Mouse (Mus musculus) small intestine, adult 2 months (tissue): Measurements from ENCODE around the gene Pi4k2b. TPM values are rescaled to one million over a fixed set of nuclear protein-coding genes. Genes with fewer than 3 reads are reported as not detected.

Experiments
- H3K27ac ChIP-seq: fragments of 200-500 bp; 2 replicates; pipeline ENCODE4 v1.5.1; 2012; ENCODE audit warnings: low read depth, low read length, control low read depth, inconsistent platforms; ENCODE audit not compliant: insufficient read depth
- H3K27me3 ChIP-seq: fragments of 200-500 bp; 2 replicates; pipeline ENCODE4 v1.6.1; 2012; ENCODE audit warnings: mild to moderate bottlenecking, moderate library complexity, low read length, inconsistent platforms; ENCODE audit not compliant: control insufficient read depth, insufficient read depth
- H3K36me3 ChIP-seq: fragments of 200-500 bp; 2 replicates; pipeline ENCODE4 v1.6.1; 2012; ENCODE audit warnings: mild to moderate bottlenecking, low read length, control low read depth, inconsistent platforms; ENCODE audit not compliant: control insufficient read depth, insufficient read depth
- H3K4me1 ChIP-seq: fragments of 200-500 bp; 2 replicates; pipeline ENCODE4 v1.6.1; 2012; ENCODE audit warnings: low read length, inconsistent platforms, mixed read lengths; ENCODE audit not compliant: control insufficient read depth, insufficient read depth, insufficient read length
- H3K4me3 ChIP-seq: fragments of 200-500 bp; 2 replicates; pipeline ENCODE4 v1.5.1; 2012; ENCODE audit warnings: low read depth, mild to moderate bottlenecking, control low read depth, inconsistent platforms, low read length, moderate library complexity
- CTCF ChIP-seq: fragments of 200-500 bp; IDR thresholded peaks from 2 replicates; pipeline ENCODE4 v1.5.1; 2012; ENCODE audit warnings: low read depth, mild to moderate bottlenecking, control low read depth, inconsistent platforms, low read length, moderate library complexity, mixed read lengths; ENCODE audit not compliant: insufficient replicate concordance, insufficient read length; ENCODE audit errors: extremely low read depth
- POLR2A ChIP-seq: fragments of 200-500 bp; IDR thresholded peaks from 2 replicates; pipeline ENCODE4 v1.6.1; 2012; ENCODE audit warnings: low read depth, mild to moderate bottlenecking, control low read depth, inconsistent platforms, low read length, moderate library complexity
- WGBS: fragments of 180-500 bp; shearing (Covaris S2); methylation state at CpG from one replicate; pipeline ENCODE4 v1.1.7; 2018; 5-methylcytosine and 5-hydroxymethylcytosine counted together
- polyA plus RNA-seq: library from polyadenylated mRNA; depleted of rRNA; stranded (reverse); fragments of >200 nt; gene quantifications from 2 replicates; pipeline ENCODE4 v1.2.3, GENCODE M21; 2012

Pi4k2b gene
- polyA plus RNA-seq, 1 experiment: 149 TPM

GRCm38 (mm10) chr5:52783251-52783620 lies 41.9 kb downstream of the Pi4k2b start:
- H3K27ac ChIP-seq: 0 out of 2 replicates have a peak overlapping the region, but pooled peaks have one; percentile 4
- under 1% methylated on average over 9 of the region's 9 CpGs for WGBS
- peak overlapping the region; percentile 74 for H3K4me3 ChIP-seq
- H3K27me3 ChIP-seq: no peaks in the 10 kb centered on the region
- TF ChIP-seq POLR2A (no peak), CTCF (no peak)
- H3K4me1 ChIP-seq: peaks cover 3% of the 10 kb centered on the region; the same call in 1 of the 2 replicates
- peaks cover 3% of the 10 kb centered on the region; the same call in 1 of the 2 replicates for H3K36me3 ChIP-seq

GRCm38 (mm10) chr5:52783957-52784356 lies 42.6 kb downstream of the Pi4k2b start:
- H3K36me3 ChIP-seq: peaks cover 5% of the 10 kb centered on the region
- WGBS: 81% methylated on average over 2 of the region's 2 CpGs
- H3K4me1 ChIP-seq: peaks cover 3% of the 10 kb centered on the region; the same call in 1 of the 2 replicates
- H3K27me3 ChIP-seq: no peaks in the 10 kb centered on the region
- H3K27ac ChIP-seq: no peak overlapping the region
- no peak overlapping the region for H3K4me3 ChIP-seq
- TF ChIP-seq POLR2A: no peak
- TF ChIP-seq CTCF: no peak

GRCm38 (mm10) chr5:52786556-52787322 lies 45.4 kb downstream of the Pi4k2b start:
- no peak overlapping the region for H3K4me3 ChIP-seq
- no peak for TF ChIP-seq CTCF
- no peak for TF ChIP-seq POLR2A
- 58% methylated on average over 7 of the region's 7 CpGs for WGBS
- no peaks in the 10 kb centered on the region for H3K27me3 ChIP-seq
- peaks cover 5% of the 10 kb centered on the region for H3K36me3 ChIP-seq
- peaks cover 3% of the 10 kb centered on the region; the same call in 1 of the 2 replicates for H3K4me1 ChIP-seq
- H3K27ac ChIP-seq: peak overlapping the region; percentile 43; the same call in 1 of the 2 replicates

- H3K27ac ChIP-seq: no peak overlapping the region
- no peak overlapping the region for H3K4me3 ChIP-seq
- H3K27me3 ChIP-seq: no peaks in the 10 kb centered on the region
- H3K36me3 ChIP-seq: peaks cover 32% of the 10 kb centered on the region
- TF ChIP-seq CTCF (no peak), POLR2A (no peak)
- 85% methylated on average over 9 of the region's 9 CpGs for WGBS
- no peaks in the 10 kb centered on the region for H3K4me1 ChIP-seq
Observed at GRCm38 (mm10) chr5:52793230-52793629, 51.9 kb downstream of the Pi4k2b start.

- TF ChIP-seq POLR2A: no peak
- TF ChIP-seq CTCF: no peak
- Histone ChIP-seq H3K27ac (no peak overlapping the region), H3K4me3 (no peak overlapping the region), H3K4me1 (no peaks in the 10 kb centered on the region), H3K27me3 (no peaks in the 10 kb centered on the region), H3K36me3 (peaks cover 32% of the 10 kb centered on the region)
- WGBS: 90% methylated on average over 9 of the region's 9 CpGs
Observed at GRCm38 (mm10) chr5:52794109-52794508, 52.7 kb downstream of the Pi4k2b start.

GRCm38 (mm10) chr5:52799274-52799985 lies 58.1 kb downstream of the Pi4k2b start:
- TF ChIP-seq CTCF (no peak), POLR2A (no peak)
- Histone ChIP-seq H3K4me3 (no peak overlapping the region), H3K36me3 (peaks cover 33% of the 10 kb centered on the region), H3K27me3 (no peaks in the 10 kb centered on the region), H3K4me1 (no peaks in the 10 kb centered on the region), H3K27ac (no peak overlapping the region)
- WGBS: 92% methylated on average over 12 of the region's 12 CpGs

- no peaks in the 10 kb centered on the region; the same call in 1 of the 2 replicates for H3K4me1 ChIP-seq
- WGBS: 82% methylated on average over 4 of the region's 4 CpGs
- TF ChIP-seq POLR2A (no peak), CTCF (no peak)
- H3K36me3 ChIP-seq: peaks cover 17% of the 10 kb centered on the region
- H3K27ac ChIP-seq: no peak overlapping the region
- no peaks in the 10 kb centered on the region for H3K27me3 ChIP-seq
- no peak overlapping the region for H3K4me3 ChIP-seq
Observed at GRCm38 (mm10) chr5:52805801-52806200, 64.4 kb downstream of the Pi4k2b start.
